Mouse (Mus musculus) kidney, embryonic 15.5 days (tissue): Measurements from ENCODE around the gene Bbs9. TPM values are rescaled to one million over a fixed set of nuclear protein-coding genes. Genes with fewer than 3 reads are reported as not detected.

ENCODE experiments used
- ATAC-seq: fragments of 200-750 bp; cut with Nextera tagmentation; replicated peaks from 2 replicates; pipeline ENCODE4 v1.8.0; 2017; ENCODE audit warnings: moderate TSS enrichment; ENCODE audit not compliant: low FRiP score
- H3K27ac ChIP-seq: fragments of 300-500 bp; sonication (generic); 2 replicates; pipeline ENCODE4 v1.5.1; 2015; ENCODE audit warnings: mild to moderate bottlenecking, inconsistent platforms
- H3K27me3 ChIP-seq: fragments of 300-500 bp; sonication (generic); 2 replicates; pipeline ENCODE4 v1.6.1; 2015; ENCODE audit warnings: inconsistent platforms
- H3K36me3 ChIP-seq: fragments of 300-500 bp; sonication (generic); 2 replicates; pipeline ENCODE4 v1.6.1; 2015; ENCODE audit warnings: inconsistent platforms
- H3K4me1 ChIP-seq: fragments of 300-500 bp; sonication (generic); 2 replicates; pipeline ENCODE4 v1.6.1; 2015; ENCODE audit warnings: inconsistent platforms
- H3K4me2 ChIP-seq: fragments of 300-500 bp; sonication (generic); 2 replicates; pipeline ENCODE4 v1.6.1; 2015; ENCODE audit warnings: moderate library complexity, mild to moderate bottlenecking, inconsistent platforms
- H3K4me3 ChIP-seq: fragments of 300-500 bp; sonication (generic); replicated peaks from 2 replicates; pipeline ENCODE4 v1.5.1; 2015; ENCODE audit warnings: mild to moderate bottlenecking, inconsistent platforms
- H3K9ac ChIP-seq: fragments of 300-500 bp; sonication (generic); 2 replicates; pipeline ENCODE4 v1.6.1; 2015; ENCODE audit warnings: mild to moderate bottlenecking, inconsistent platforms
- H3K9me3 ChIP-seq: fragments of 300-500 bp; sonication (generic); replicated peaks from 2 replicates; pipeline ENCODE4 v1.6.1; 2016; ENCODE audit warnings: inconsistent platforms
- WGBS: fragments of 180-500 bp; shearing (Covaris S2); methylation state at CpG from one replicate; pipeline ENCODE4 v1.1.7; 2015; ENCODE audit warnings: mixed read lengths; 5-methylcytosine and 5-hydroxymethylcytosine counted together
- polyA plus RNA-seq: library from polyadenylated mRNA; unstranded; fragments of >200 nt; fragmentation: Nextera tagmentation; extraction: Ambion mirVana; gene quantifications from 2 replicates; pipeline ENCODE4 v1.2.1, GENCODE M21; 2015

Gene Bbs9
- polyA plus RNA-seq, 1 experiment from 2014 or later = 12.3 TPM

GRCm38 (mm10) chr9:22654726-22655393, 179.3 kb downstream of the Bbs9 start:
- WGBS = 69% methylated on average over 11 of the region's 11 CpGs
- Histone ChIP-seq H3K9me3 (no peaks in the 10 kb centered on the region), H3K36me3 (no peaks in the 10 kb centered on the region), H3K4me2 (no peak overlapping the region), H3K4me3 (no peak overlapping the region), H3K27ac (no peak overlapping the region), H3K4me1 (no peaks in the 10 kb centered on the region), H3K27me3 (no peaks in the 10 kb centered on the region), H3K9ac (no peak overlapping the region)
- no peak for ATAC-seq

- Histone ChIP-seq H3K4me3 (no peak overlapping the region), H3K4me2 (no peak overlapping the region), H3K36me3 (no peaks in the 10 kb centered on the region), H3K9ac (no peak overlapping the region), H3K27me3 (no peaks in the 10 kb centered on the region), H3K9me3 (no peaks in the 10 kb centered on the region), H3K4me1 (no peaks in the 10 kb centered on the region), H3K27ac (no peak overlapping the region)
- WGBS = 87% methylated on average over 5 of the region's 5 CpGs
- ATAC-seq = no peak
Measured at GRCm38 (mm10) chr9:22657216-22657615, 181.7 kb downstream of the Bbs9 start.

GRCm38 (mm10) chr9:22665155-22665554, 189.6 kb downstream of the Bbs9 start:
- no peaks in the 10 kb centered on the region for H3K27me3 ChIP-seq
- no peaks in the 10 kb centered on the region for H3K36me3 ChIP-seq
- ATAC-seq = no peak

GRCm38 (mm10) chr9:22672937-22673336, 197.4 kb downstream of the Bbs9 start:
- 87% methylated on average over 2 of the region's 2 CpGs for WGBS
- H3K9me3 ChIP-seq = no peaks in the 10 kb centered on the region
- ATAC-seq = no peak

More at GRCm38 (mm10) chr9:22665155-22665554, 189.6 kb downstream of the Bbs9 start:
- H3K9me3 ChIP-seq = no peaks in the 10 kb centered on the region
- H3K4me2 ChIP-seq = no peak overlapping the region
- H3K27ac ChIP-seq = no peak overlapping the region
- H3K9ac ChIP-seq = no peak overlapping the region
- 93% methylated on average over 8 of the region's 8 CpGs for WGBS
- H3K4me3 ChIP-seq = no peak overlapping the region
- no peaks in the 10 kb centered on the region for H3K4me1 ChIP-seq

GRCm38 (mm10) chr9:22677132-22677829, 201.8 kb downstream of the Bbs9 start:
- H3K36me3 ChIP-seq = no peaks in the 10 kb centered on the region
- no peak for ATAC-seq
- WGBS = 91% methylated on average over 7 of the region's 7 CpGs

More at GRCm38 (mm10) chr9:22672937-22673336, 197.4 kb downstream of the Bbs9 start:
- Histone ChIP-seq H3K4me1 (no peaks in the 10 kb centered on the region), H3K27me3 (no peaks in the 10 kb centered on the region), H3K4me2 (no peak overlapping the region), H3K9ac (no peak overlapping the region), H3K4me3 (no peak overlapping the region), H3K27ac (no peak overlapping the region), H3K36me3 (no peaks in the 10 kb centered on the region)

GRCm38 (mm10) chr9:22677997-22678396, 202.5 kb downstream of the Bbs9 start:
- Histone ChIP-seq H3K27me3 (no peaks in the 10 kb centered on the region), H3K4me1 (no peaks in the 10 kb centered on the region), H3K9ac (no peak overlapping the region), H3K4me2 (no peak overlapping the region), H3K9me3 (no peaks in the 10 kb centered on the region), H3K36me3 (no peaks in the 10 kb centered on the region), H3K4me3 (no peak overlapping the region), H3K27ac (no peak overlapping the region)
- 76% methylated on average over 4 of the region's 4 CpGs for WGBS
- ATAC-seq = no peak

More at GRCm38 (mm10) chr9:22677132-22677829, 201.8 kb downstream of the Bbs9 start:
- Histone ChIP-seq H3K9me3 (no peaks in the 10 kb centered on the region), H3K4me2 (no peak overlapping the region), H3K9ac (no peak overlapping the region), H3K4me3 (no peak overlapping the region), H3K27ac (no peak overlapping the region), H3K27me3 (no peaks in the 10 kb centered on the region), H3K4me1 (no peaks in the 10 kb centered on the region)

GRCm38 (mm10) chr9:22678496-22678895, 203.0 kb downstream of the Bbs9 start:
- Histone ChIP-seq H3K27me3 (no peaks in the 10 kb centered on the region), H3K4me1 (no peaks in the 10 kb centered on the region), H3K4me2 (no peak overlapping the region), H3K9me3 (no peaks in the 10 kb centered on the region), H3K27ac (no peak overlapping the region), H3K9ac (no peak overlapping the region), H3K36me3 (no peaks in the 10 kb centered on the region), H3K4me3 (no peak overlapping the region)
- WGBS = 86% methylated on average over 4 of the region's 4 CpGs
- no peak for ATAC-seq

- no peak for ATAC-seq
- Histone ChIP-seq H3K27ac (no peak overlapping the region), H3K4me1 (no peaks in the 10 kb centered on the region), H3K36me3 (no peaks in the 10 kb centered on the region), H3K9ac (no peak overlapping the region), H3K9me3 (no peaks in the 10 kb centered on the region), H3K27me3 (no peaks in the 10 kb centered on the region), H3K4me2 (no peak overlapping the region), H3K4me3 (no peak overlapping the region)
- 91% methylated on average over 4 of the region's 4 CpGs for WGBS
Measured at GRCm38 (mm10) chr9:22679485-22679884, 204.0 kb downstream of the Bbs9 start.

GRCm38 (mm10) chr9:22680031-22680430, 204.5 kb downstream of the Bbs9 start:
- 40% methylated on average over 12 of the region's 12 CpGs for WGBS
- no peak for ATAC-seq
- no peaks in the 10 kb centered on the region for H3K36me3 ChIP-seq
- no peaks in the 10 kb centered on the region for H3K4me1 ChIP-seq
- no peak overlapping the region for H3K4me2 ChIP-seq
- H3K4me3 ChIP-seq = no peak overlapping the region
- H3K27me3 ChIP-seq = no peaks in the 10 kb centered on the region
- no peak overlapping the region for H3K27ac ChIP-seq
- H3K9me3 ChIP-seq = no peaks in the 10 kb centered on the region
- H3K9ac ChIP-seq = no peak overlapping the region

- no peaks in the 10 kb centered on the region for H3K9me3 ChIP-seq
- H3K27me3 ChIP-seq = no peaks in the 10 kb centered on the region
- H3K27ac ChIP-seq = no peak overlapping the region
- no peaks in the 10 kb centered on the region for H3K4me1 ChIP-seq
- no peak for ATAC-seq
- WGBS = 73% methylated on average over 1 of the region's 1 CpGs
- no peaks in the 10 kb centered on the region for H3K36me3 ChIP-seq
- no peak overlapping the region for H3K9ac ChIP-seq
- H3K4me2 ChIP-seq = no peak overlapping the region
- no peak overlapping the region for H3K4me3 ChIP-seq
Measured at GRCm38 (mm10) chr9:22680484-22680883, 205.0 kb downstream of the Bbs9 start.

- no peak overlapping the region for H3K27ac ChIP-seq
- no peak overlapping the region for H3K4me2 ChIP-seq
- no peaks in the 10 kb centered on the region for H3K27me3 ChIP-seq
- WGBS = 55% methylated on average over 3 of the region's 3 CpGs
- no peaks in the 10 kb centered on the region for H3K36me3 ChIP-seq
- ATAC-seq = no peak
- no peak overlapping the region for H3K9ac ChIP-seq
- H3K4me3 ChIP-seq = no peak overlapping the region
- H3K4me1 ChIP-seq = no peaks in the 10 kb centered on the region
- H3K9me3 ChIP-seq = no peaks in the 10 kb centered on the region
Measured at GRCm38 (mm10) chr9:22683786-22684185, 208.3 kb downstream of the Bbs9 start.

GRCm38 (mm10) chr9:22686765-22687472, 211.4 kb downstream of the Bbs9 start:
- no peaks in the 10 kb centered on the region for H3K36me3 ChIP-seq
- no peaks in the 10 kb centered on the region for H3K27me3 ChIP-seq
- no peak for ATAC-seq
- H3K4me3 ChIP-seq = no peak overlapping the region
- no peak overlapping the region for H3K27ac ChIP-seq
- 91% methylated on average over 6 of the region's 6 CpGs for WGBS
- H3K4me2 ChIP-seq = no peak overlapping the region
- H3K9me3 ChIP-seq = no peaks in the 10 kb centered on the region
- no peaks in the 10 kb centered on the region for H3K4me1 ChIP-seq
- no peak overlapping the region for H3K9ac ChIP-seq
